Mouse (Mus musculus) cortical plate, adult 2 months (tissue): ENCODE measurements around the gene Exoc4.

ENCODE experiments used
- CTCF ChIP-seq: fragments of 200-500 bp; IDR thresholded peaks from 2 replicates; pipeline ENCODE4 v1.5.1; 2011; ENCODE audit warnings: mild to moderate bottlenecking, control low read depth, low read length; ENCODE audit not compliant: insufficient read depth; ENCODE audit errors: extremely low read depth
- POLR2A ChIP-seq: fragments of 200-500 bp; IDR thresholded peaks from 2 replicates; pipeline ENCODE4 v1.6.1; 2011; ENCODE audit warnings: mild to moderate bottlenecking, low read length, control low read depth; ENCODE audit not compliant: insufficient read depth; ENCODE audit errors: extremely low read depth

GRCm38 (mm10) chr6:33814386-33814785 lies 565.5 kb downstream of the Exoc4 start:
- TF ChIP-seq CTCF (no peak), POLR2A (no peak)
